Mouse (Mus musculus): ENCODE data around the gene Trappc2l. TPM values are rescaled to one million over a fixed set of nuclear protein-coding genes. Genes with fewer than 3 reads are reported as not detected.
A peak's percentile ranks its signal among the peaks of the same experiment; 100 is the strongest.

Gene Trappc2l
- 55.6 and 74.0 TPM in 2 replicates for polyA plus RNA-seq (2015; fragmentation: Nextera tagmentation; extraction: Ambion mirVana)

DNA sequence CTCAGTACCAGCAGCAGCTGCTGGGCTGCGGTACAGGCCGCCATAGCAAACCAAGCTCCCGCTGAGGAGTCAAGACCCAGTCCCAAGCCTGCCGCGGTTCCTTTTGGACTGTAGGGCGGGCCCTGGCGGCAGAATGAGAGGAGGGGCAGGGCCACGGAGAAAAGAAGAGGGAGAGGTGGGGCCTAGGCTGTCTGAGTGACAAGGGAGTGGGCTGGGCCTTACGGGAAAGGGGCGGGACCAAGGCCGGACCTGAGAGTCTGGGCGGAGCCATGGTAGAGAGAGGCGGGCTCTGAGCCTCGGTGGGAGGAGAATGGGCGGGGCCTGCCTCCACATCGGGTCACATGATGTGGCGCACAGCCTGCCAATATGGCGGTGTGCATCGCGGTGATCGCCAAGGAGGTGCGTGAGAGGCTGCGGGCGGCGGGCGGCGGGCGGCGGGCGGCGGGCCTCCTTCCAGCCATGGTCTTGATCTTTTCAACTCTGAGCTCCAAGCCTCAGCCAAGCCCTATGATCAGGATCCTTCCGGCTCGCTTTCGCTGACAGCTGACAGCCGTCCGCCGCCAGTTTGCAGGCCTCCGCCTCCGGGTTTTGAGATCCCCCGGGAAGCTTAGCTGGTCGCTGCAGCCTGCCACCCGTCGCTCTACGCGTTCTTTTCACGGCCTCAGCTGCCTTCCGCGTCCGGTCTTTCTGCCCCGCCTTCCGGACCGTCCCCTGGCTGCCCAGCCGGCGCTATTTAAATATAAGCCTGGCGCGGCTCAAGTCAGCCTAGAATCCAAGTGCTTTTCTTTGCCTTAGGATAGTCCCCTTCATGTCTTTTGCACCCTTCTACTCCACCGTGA lies at the start of gene Trappc2l, which contains the start of gene Galns:
Trappc2l (plus strand) TSS at position 346 of the 839 bp plus-strand sequence.
Galns (minus strand) TSS at position 169 of the 839 bp plus-strand sequence.
- peak within 1 kb of the TSS; percentile 86 for H3K4me2 ChIP-seq
- peak within 1 kb of the TSS; percentile 87 for H3K9ac ChIP-seq
- peak; percentile 99 for ATAC-seq (ENCODE audit: extremely low read depth, insufficient number of reproducible peaks, low FRiP score, low TSS enrichment)
- peaks cover 24% of the 10 kb centered on the region for H3K36me3 ChIP-seq
- H3K4me3 ChIP-seq, result peak within 1 kb of the TSS; percentile 64
- no peaks in the 10 kb centered on the region for H3K27me3 ChIP-seq (replicated peaks)
- under 1% methylated on average over 57 of the region's 57 CpGs for WGBS
- peak within 1 kb of the TSS; percentile 89 for H3K27ac ChIP-seq (replicated peaks)
- peaks cover 32% of the 10 kb centered on the region for H3K4me1 ChIP-seq
- no peaks in the 10 kb centered on the region for H3K9me3 ChIP-seq

DNA sequence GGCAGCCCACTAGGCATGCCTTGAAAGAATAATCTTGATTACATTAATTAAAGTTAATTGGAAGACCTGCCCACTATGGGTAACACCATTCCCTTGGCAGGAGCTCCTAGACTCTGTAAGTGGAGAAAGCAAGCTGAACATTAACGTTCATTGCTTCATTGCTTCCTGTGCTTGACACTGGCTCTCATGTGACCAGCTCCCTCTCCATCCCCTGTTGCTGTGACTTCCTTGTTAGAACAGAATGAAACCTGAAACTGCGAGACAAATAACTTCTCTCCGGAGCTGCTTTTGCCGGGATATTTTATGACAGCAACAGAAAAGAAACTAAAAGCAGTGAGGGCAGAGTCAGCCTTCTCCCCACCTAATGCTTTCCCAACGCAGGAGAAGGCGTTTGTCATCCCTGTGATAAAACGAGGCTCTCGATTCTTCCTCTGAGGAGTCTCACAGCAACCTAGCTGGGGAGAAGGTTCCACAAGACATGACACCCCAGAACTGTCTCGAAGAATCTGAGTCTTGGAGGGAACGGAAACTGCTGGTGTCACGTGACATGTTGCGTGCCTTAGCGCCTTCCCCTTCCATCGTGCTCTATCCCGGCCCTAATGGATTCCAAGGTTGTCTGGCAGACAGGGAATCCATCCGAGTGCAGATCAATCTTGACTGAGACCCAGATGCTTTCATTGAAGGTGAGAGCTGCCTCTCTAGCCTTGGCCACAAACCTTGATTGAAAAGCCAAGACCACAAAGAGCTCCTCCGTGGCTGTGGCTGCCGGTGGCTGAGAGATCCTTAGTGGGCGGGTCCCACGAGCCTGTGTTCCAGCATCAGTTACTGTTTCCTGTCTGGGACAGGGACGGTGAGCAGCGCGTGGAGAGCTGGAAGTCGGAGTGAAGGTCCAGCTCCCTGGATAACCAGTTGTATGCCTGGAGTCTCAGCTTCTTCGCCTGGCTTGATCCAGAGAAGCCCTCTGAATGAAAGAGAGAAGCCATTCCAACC lies 46.8 kb upstream of the Trappc2l start:
- Histone ChIP-seq H3K9me3 (no peaks in the 10 kb centered on the region), H3K27ac (replicated peaks) (no peak overlapping the region), H3K36me3 (peaks cover 5% of the 10 kb centered on the region), H3K4me1 (peaks cover 28% of the 10 kb centered on the region), H3K4me2 (no peak overlapping the region), H3K27me3 (replicated peaks) (no peaks in the 10 kb centered on the region), H3K4me3 (no peak overlapping the region), H3K9ac (0 out of 2 replicates have a peak overlapping the region, but pooled peaks have one; percentile 3)
- WGBS, result 76% methylated on average over 25 of the region's 25 CpGs
- no peak for ATAC-seq (ENCODE audit: extremely low read depth, insufficient number of reproducible peaks, low FRiP score, low TSS enrichment)

DNA sequence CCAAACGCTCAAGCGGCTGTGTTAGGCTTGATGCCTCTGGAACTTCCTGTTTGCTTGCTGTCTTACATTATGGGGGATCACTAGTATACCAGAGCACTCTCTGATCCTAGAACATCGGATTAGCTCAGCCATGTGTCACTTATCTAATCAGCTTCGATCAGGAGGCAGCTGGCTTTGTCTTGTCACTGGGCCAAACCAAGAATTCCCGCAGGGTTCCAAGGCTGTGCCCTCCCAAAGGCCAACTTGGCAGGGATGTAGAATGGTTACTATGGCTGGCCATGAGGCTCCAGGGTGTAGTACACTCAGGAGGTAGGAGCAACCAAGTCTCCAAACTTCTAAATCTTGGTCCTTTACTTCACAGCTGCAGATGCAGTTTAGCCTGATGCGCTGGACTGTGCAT lies 44.7 kb upstream of the Trappc2l start:
- H3K4me2 ChIP-seq, result peak overlapping the region; percentile 83
- WGBS, result 27% methylated on average over 6 of the region's 6 CpGs
- no peak for ATAC-seq (ENCODE audit: extremely low read depth, insufficient number of reproducible peaks, low FRiP score, low TSS enrichment)

DNA sequence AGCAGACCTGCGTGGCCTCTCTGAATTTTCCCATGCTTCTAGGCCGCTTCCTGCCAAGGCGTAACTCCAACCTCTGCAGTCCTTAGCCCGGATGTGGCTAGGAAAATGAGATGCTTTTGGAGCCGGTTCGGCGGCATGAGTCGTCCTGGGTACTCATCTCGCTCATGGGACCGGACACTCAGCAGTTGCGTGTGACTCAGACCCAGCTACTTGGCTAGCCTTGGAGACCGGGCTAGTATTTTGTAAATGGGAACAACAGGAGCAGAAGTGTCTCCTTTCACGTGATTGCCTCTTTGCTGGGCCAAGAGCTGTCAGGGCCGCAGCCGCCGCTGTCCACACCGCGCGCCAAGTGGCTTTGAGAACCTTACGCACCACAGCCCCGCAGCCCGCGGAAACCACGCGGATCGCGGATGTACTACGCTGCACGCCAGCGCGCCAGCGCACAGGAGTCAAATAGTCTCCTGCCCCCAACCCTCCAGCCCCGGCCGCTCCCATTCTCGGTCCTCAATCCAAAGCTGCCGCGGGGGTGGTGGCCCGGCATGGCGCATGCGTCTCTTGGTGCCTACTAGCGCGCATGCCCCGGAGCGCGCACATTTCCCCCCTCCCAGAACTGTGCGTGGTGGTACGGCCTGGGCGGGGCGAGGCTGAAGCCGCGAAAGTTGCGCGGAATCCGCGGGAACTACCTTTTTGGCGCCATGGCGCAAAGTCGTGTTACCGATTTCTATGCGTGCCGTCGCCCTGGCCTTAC lies 43.9 kb upstream of the Trappc2l start, which contains the start of gene Cdt1:
Cdt1 (plus strand) TSS at position 655 of the 748 bp plus-strand sequence.
- Histone ChIP-seq H3K4me2 (peak within 1 kb of the TSS; percentile 83), H3K9ac (peak within 1 kb of the TSS; percentile 97), H3K27me3 (replicated peaks) (no peaks in the 10 kb centered on the region), H3K27ac (replicated peaks) (peak within 1 kb of the TSS; percentile 94), H3K4me1 (peaks cover 32% of the 10 kb centered on the region), H3K4me3 (peak within 1 kb of the TSS; percentile 93), H3K9me3 (no peaks in the 10 kb centered on the region), H3K36me3 (peaks cover 34% of the 10 kb centered on the region)
- peak; percentile 92 for ATAC-seq (ENCODE audit: extremely low read depth, insufficient number of reproducible peaks, low FRiP score, low TSS enrichment)
- under 1% methylated on average over 62 of the region's 62 CpGs for WGBS

More for the DNA sequence above, 44.7 kb upstream of the Trappc2l start:
- peak overlapping the region; percentile 97 for H3K9ac ChIP-seq
- H3K9me3 ChIP-seq, result no peaks in the 10 kb centered on the region
- peak overlapping the region; percentile 94 for H3K27ac ChIP-seq (replicated peaks)
- peaks cover 26% of the 10 kb centered on the region for H3K36me3 ChIP-seq
- no peaks in the 10 kb centered on the region for H3K27me3 ChIP-seq (replicated peaks)
- H3K4me3 ChIP-seq, result peak overlapping the region; percentile 93
- H3K4me1 ChIP-seq, result peaks cover 32% of the 10 kb centered on the region

DNA sequence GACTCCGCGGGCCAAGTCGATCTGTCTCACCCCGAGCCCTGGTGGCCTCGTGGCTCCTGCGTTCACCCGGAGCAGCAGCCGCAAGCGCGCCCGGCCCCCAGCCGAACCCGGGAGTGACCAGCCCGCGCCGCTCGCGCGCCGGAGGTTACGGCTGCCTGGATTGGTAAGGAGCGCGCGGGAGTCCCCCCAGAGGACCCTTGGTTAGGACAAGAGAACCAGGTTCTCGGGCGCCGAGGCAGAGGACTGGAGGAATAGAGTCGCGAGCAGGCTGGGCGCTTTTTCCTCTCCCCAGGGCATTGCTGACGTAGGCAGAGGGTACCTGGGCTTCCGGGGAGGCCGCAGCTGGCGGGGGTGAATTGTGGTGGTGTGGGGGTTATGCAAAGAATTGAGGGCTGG lies 43.3 kb upstream of the Trappc2l start:
- Histone ChIP-seq H3K27me3 (replicated peaks) (no peaks in the 10 kb centered on the region), H3K9ac (peak overlapping the region; percentile 97), H3K36me3 (peaks cover 39% of the 10 kb centered on the region), H3K27ac (replicated peaks) (peak overlapping the region; percentile 94), H3K9me3 (no peaks in the 10 kb centered on the region), H3K4me2 (peak overlapping the region; percentile 83), H3K4me3 (peak overlapping the region; percentile 93), H3K4me1 (peaks cover 32% of the 10 kb centered on the region)
- WGBS, result under 1% methylated on average over 34 of the region's 34 CpGs
- peak; percentile 22 for ATAC-seq (ENCODE audit: extremely low read depth, insufficient number of reproducible peaks, low FRiP score, low TSS enrichment)

DNA sequence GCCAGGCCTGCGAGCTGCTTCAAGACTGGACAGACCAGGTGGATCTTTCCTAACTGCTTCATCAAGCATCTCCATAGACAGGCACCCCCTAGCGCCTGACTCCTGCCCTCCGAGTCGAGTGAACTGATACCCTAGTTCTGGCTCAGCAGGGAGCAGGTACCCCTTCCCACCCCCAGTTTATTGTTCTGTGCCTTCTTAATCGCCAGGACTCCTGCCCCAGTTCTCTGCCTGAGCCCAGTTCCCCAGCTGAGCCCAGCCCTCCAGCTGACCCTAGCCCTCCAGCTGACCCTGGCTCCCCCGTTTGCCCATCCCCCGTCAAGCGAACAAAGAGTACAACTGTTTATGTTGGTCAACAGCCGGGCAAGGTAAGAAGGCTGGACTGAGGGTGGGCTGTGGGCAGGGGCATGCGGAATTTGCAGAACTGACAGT lies 42.5 kb upstream of the Trappc2l start:
- H3K9me3 ChIP-seq, result no peaks in the 10 kb centered on the region
- WGBS, result 24% methylated on average over 10 of the region's 10 CpGs
- H3K27ac ChIP-seq (replicated peaks), result peak overlapping the region; percentile 17; the same call in 1 of the 2 replicates
- ATAC-seq (ENCODE audit: extremely low read depth, insufficient number of reproducible peaks, low FRiP score, low TSS enrichment), result no peak
- peaks cover 32% of the 10 kb centered on the region for H3K4me1 ChIP-seq
- no peaks in the 10 kb centered on the region for H3K27me3 ChIP-seq (replicated peaks)
- H3K9ac ChIP-seq, result peak overlapping the region; percentile 97
- H3K4me2 ChIP-seq, result peak overlapping the region; percentile 83
- peaks cover 47% of the 10 kb centered on the region for H3K36me3 ChIP-seq
- peak overlapping the region; percentile 93 for H3K4me3 ChIP-seq

DNA sequence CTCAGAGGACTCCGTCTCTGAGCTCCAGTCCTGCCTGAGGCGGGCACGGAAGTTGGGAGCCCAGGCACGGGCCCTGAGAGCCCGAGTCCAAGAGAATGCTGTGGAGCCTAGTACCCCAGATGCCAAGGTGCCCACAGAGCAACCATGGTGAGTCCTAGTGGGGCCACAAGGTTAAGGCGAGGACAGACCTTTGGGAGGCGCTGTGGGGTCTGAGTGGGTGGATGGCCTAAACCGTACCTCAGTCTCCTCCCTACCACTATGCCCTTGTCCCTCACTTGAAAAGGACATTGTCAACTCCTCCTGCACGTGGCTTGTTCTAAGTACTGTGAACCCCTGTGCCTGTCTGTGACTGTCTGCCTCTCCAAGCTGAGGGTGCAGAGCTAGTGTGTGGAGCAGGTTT lies 42.1 kb upstream of the Trappc2l start:
- Histone ChIP-seq H3K4me3 (peak overlapping the region; percentile 93), H3K27ac (replicated peaks) (peak overlapping the region; percentile 17; the same call in 1 of the 2 replicates), H3K36me3 (peaks cover 50% of the 10 kb centered on the region), H3K4me1 (peaks cover 37% of the 10 kb centered on the region), H3K4me2 (peak overlapping the region; percentile 83), H3K9ac (peak overlapping the region; percentile 97), H3K9me3 (no peaks in the 10 kb centered on the region), H3K27me3 (replicated peaks) (no peaks in the 10 kb centered on the region)
- WGBS, result 65% methylated on average over 9 of the region's 9 CpGs
- no peak for ATAC-seq (ENCODE audit: extremely low read depth, insufficient number of reproducible peaks, low FRiP score, low TSS enrichment)

DNA sequence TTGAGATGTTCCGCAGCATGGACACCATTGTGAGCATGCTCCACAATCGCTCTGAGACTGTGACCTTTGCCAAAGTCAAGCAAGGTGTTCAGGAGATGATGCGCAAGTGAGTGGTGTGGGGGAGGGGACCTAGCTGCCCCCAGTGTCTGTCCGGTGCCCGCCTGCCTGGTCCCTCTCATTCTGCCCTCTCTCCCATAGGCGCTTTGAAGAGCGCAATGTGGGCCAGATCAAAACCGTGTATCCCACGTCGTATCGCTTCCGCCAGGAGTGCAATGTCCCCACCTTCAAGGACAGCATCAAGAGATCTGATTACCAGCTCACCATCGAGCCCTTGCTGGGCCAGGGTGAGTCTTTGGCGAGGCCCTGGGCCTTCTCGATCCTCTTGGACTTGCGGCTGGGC lies 41.4 kb upstream of the Trappc2l start:
- Histone ChIP-seq H3K9me3 (no peaks in the 10 kb centered on the region), H3K4me1 (peaks cover 43% of the 10 kb centered on the region), H3K4me2 (no peak overlapping the region; the same call in 1 of the 2 replicates), H3K27ac (replicated peaks) (no peak overlapping the region), H3K36me3 (peaks cover 56% of the 10 kb centered on the region), H3K4me3 (no peak overlapping the region), H3K9ac (no peak overlapping the region), H3K27me3 (replicated peaks) (no peaks in the 10 kb centered on the region)
- ATAC-seq (ENCODE audit: extremely low read depth, insufficient number of reproducible peaks, low FRiP score, low TSS enrichment), result no peak
- whole genome bisulfite sequencing, result 93% methylated on average over 16 of the region's 16 CpGs

DNA sequence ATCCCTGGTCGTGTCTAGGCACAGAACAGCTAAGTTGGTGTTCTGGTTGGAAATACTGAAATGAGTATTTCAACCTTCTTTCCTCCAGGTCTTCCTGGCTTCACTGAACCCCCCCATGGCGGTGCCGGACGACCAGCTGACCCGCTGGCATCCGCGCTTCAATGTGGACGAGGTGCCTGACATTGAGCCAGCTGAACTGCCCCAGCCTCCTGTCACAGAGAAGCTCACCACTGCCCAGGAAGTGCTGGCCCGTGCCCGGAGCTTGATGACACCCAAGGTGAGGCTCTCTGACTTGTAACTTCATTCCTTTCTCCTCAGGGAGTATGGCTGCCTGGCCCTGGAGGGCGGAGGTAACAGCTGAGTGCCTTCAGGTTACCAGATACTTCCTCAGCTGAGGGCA lies 40.3 kb upstream of the Trappc2l start:
- no peak overlapping the region for H3K4me3 ChIP-seq
- H3K36me3 ChIP-seq, result peaks cover 56% of the 10 kb centered on the region
- H3K4me1 ChIP-seq, result peaks cover 55% of the 10 kb centered on the region
- ATAC-seq (ENCODE audit: extremely low read depth, insufficient number of reproducible peaks, low FRiP score, low TSS enrichment), result no peak
- no peak overlapping the region for H3K27ac ChIP-seq (replicated peaks)
- H3K27me3 ChIP-seq (replicated peaks), result no peaks in the 10 kb centered on the region
- no peaks in the 10 kb centered on the region for H3K9me3 ChIP-seq
- 90% methylated on average over 11 of the region's 11 CpGs for WGBS
- no peak overlapping the region for H3K9ac ChIP-seq
- no peak overlapping the region for H3K4me2 ChIP-seq

DNA sequence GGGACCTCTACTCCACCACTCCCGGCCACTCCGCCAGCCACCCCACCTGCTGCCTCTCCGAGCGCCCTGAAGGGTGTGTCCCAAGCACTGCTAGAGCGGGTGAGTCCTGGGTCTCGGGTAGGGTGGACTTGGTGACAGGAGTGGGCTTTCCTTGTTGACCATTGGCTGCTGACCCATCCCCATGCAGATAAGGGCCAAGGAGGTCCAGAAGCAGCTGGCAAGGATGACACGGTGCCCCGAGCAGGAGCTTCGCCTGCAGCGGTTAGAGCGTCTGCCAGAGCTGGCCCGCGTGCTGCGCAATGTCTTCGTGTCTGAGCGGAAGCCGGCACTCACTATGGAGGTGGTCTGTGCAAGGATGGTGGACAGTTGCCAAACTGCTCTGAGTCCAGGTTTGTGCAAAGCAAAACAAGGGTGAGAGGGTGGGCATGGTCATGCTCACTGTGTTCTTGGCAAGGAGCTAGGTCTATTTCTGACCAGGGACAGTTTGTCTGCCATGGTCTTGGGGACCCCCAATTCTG lies 39.6 kb upstream of the Trappc2l start:
- 88% methylated on average over 17 of the region's 17 CpGs for WGBS
- H3K36me3 ChIP-seq, result peaks cover 56% of the 10 kb centered on the region
- peaks cover 51% of the 10 kb centered on the region for H3K4me1 ChIP-seq

More for the DNA sequence above, 39.6 kb upstream of the Trappc2l start:
- ATAC-seq (ENCODE audit: extremely low read depth, insufficient number of reproducible peaks, low FRiP score, low TSS enrichment), result no peak
- Histone ChIP-seq H3K27ac (replicated peaks) (no peak overlapping the region), H3K27me3 (replicated peaks) (no peaks in the 10 kb centered on the region), H3K9me3 (no peaks in the 10 kb centered on the region), H3K4me2 (no peak overlapping the region), H3K9ac (no peak overlapping the region), H3K4me3 (no peak overlapping the region)

Data from heart, embryonic 13.5 days (tissue).